Mouse (Mus musculus): ENCODE data around the gene Kcnk13. TPM values are rescaled to one million over a fixed set of nuclear protein-coding genes. Genes with fewer than 3 reads are reported as not detected.
"Not testable (repeated sequence)": the region's sequence is repeated elsewhere in the genome, so short reads cannot be mapped to it uniquely, and the experiment has no call there.

Gene Kcnk13
- total and polyA plus RNA-seq, 3 experiments = 0.13 TPM; not detected in 2

- Histone ChIP-seq H3K27ac (ENCODE audit: insufficient read depth, low read depth) (no peak overlapping the region), H3K9ac (ENCODE audit: insufficient read depth, low read depth) (no peak overlapping the region), H3K79me2 (replicated peaks; ENCODE audit: control insufficient read depth, extremely low read depth, insufficient read depth, poor library complexity, severe bottlenecking) (no peaks in the 10 kb centered on the region), H3K4me3 (replicated peaks in 1 of 3; ENCODE audit: low read depth in 2 of 3, low read length in 2 of 3, poor library complexity in 1 of 3) (no peak overlapping the region), H3K9me3 (replicated peaks; ENCODE audit: low read length) (peaks cover 11% of the 10 kb centered on the region), H3K27me3 (replicated peaks) (peaks cover 58% of the 10 kb centered on the region), H3K4me1 (ENCODE audit: control insufficient read depth in 1 of 2, insufficient read depth in 2 of 2) (peaks cover 5 to 24% of the 10 kb centered on the region in 2 experiments; a peak in 3 of 4 replicates), H3K4me2 (ENCODE audit: insufficient read depth, low read depth, poor library complexity, severe bottlenecking) (no peak overlapping the region), H3K36me3 (replicated peaks in 1 of 2; ENCODE audit: control insufficient read depth in 1 of 2, insufficient read depth in 1 of 2, low read length in 1 of 2) (no peaks in the 10 kb centered on the region)
- TF ChIP-seq BHLHE40 (IDR thresholded peaks at IDR 0.05; ENCODE audit: low read depth, low read length) (peak; percentile 23; the same call in 1 of the 2 replicates), USF2 (conservative IDR thresholded peaks at IDR 0.05; ENCODE audit: low read depth, low read length) (no peak)
- no peak for DNase-seq (ENCODE audit: extremely low read depth)
- dilution Hi-C loops (cut with MboI; ENCODE audit: extremely low pct_ligation_motif_present, extremely low pct_unique_long_range_greater_than_20kb, low sequenced_read_pairs) (no loop called here), in situ Hi-C loops (cut with MboI; ENCODE audit: low pct_ligation_motif_present, low pct_unique_long_range_greater_than_20kb, low sequenced_read_pairs) (loop anchor here (10.0 kb wide), 1 partner anchor 882 kb away; no protein-coding TSS in a partner anchor)
These were observed 2.6 kb downstream of the Kcnk13 start for GRCm38 (mm10) chr12:99966881-99967363.

- no peak overlapping the region for H3K27ac ChIP-seq (ENCODE audit: insufficient read depth, low read depth)
- DNase-seq (ENCODE audit: extremely low read depth) = no peak
- H3K9me3 ChIP-seq (replicated peaks; ENCODE audit: low read length) = peaks cover 18% of the 10 kb centered on the region
- dilution Hi-C loops (cut with MboI; ENCODE audit: extremely low pct_ligation_motif_present, extremely low pct_unique_long_range_greater_than_20kb, low sequenced_read_pairs) (no loop called here), in situ Hi-C loops (cut with MboI; ENCODE audit: low pct_ligation_motif_present, low pct_unique_long_range_greater_than_20kb, low sequenced_read_pairs) (loop anchor here (5.0 to 10.0 kb wide), 2 partner anchors 132 to 885 kb away; no protein-coding TSS in a partner anchor)
- H3K79me2 ChIP-seq (replicated peaks; ENCODE audit: control insufficient read depth, extremely low read depth, insufficient read depth, poor library complexity, severe bottlenecking) = no peaks in the 10 kb centered on the region
- peaks cover 54% of the 10 kb centered on the region for H3K27me3 ChIP-seq (replicated peaks)
- no peak overlapping the region for H3K4me2 ChIP-seq (ENCODE audit: insufficient read depth, low read depth, poor library complexity, severe bottlenecking)
- no peak overlapping the region for H3K4me3 ChIP-seq (replicated peaks in 1 of 3; ENCODE audit: low read depth in 2 of 3, low read length in 2 of 3, poor library complexity in 1 of 3)
- H3K36me3 ChIP-seq (replicated peaks in 1 of 2; ENCODE audit: control insufficient read depth in 1 of 2, insufficient read depth in 1 of 2, low read length in 1 of 2) = no peaks in the 10 kb centered on the region
- H3K4me1 ChIP-seq (ENCODE audit: control insufficient read depth in 1 of 2, insufficient read depth in 2 of 2) = peaks cover 5 to 11% of the 10 kb centered on the region in 2 experiments; a peak in 3 of 4 replicates
- no peak for TF ChIP-seq POLR2AphosphoS2 (IDR thresholded peaks at IDR 0.05; ENCODE audit: low read depth, low read length)
- TF ChIP-seq NELFE (IDR thresholded peaks at IDR 0.05; ENCODE audit: low read depth, low read length) = no peak
- no peak for TF ChIP-seq MAX (IDR thresholded peaks at IDR 0.05; ENCODE audit: low read length)
- TF ChIP-seq MXI1 (IDR thresholded peaks at IDR 0.05; ENCODE audit: low read depth, low read length) = no peak
- TF ChIP-seq CTCF (conservative IDR thresholded peaks at IDR 0.05 in 1 of 2, IDR thresholded peaks at IDR 0.05 in 1 of 2; ENCODE audit: low read depth in 2 of 2, low read length in 2 of 2) = no peak
- TF ChIP-seq USF1 (IDR thresholded peaks at IDR 0.05; ENCODE audit: low read depth, low read length) = no peak
- TF ChIP-seq JUND (conservative IDR thresholded peaks at IDR 0.05; ENCODE audit: low read depth, low read length) = no peak
- no peak overlapping the region for H3K9ac ChIP-seq (ENCODE audit: insufficient read depth, low read depth)
These were observed 5.6 kb downstream of the Kcnk13 start for GRCm38 (mm10) chr12:99969906-99970305.

- H3K79me2 ChIP-seq (replicated peaks; ENCODE audit: control insufficient read depth, extremely low read depth, insufficient read depth, poor library complexity, severe bottlenecking); H3K27ac ChIP-seq (ENCODE audit: insufficient read depth, low read depth); H3K4me3 ChIP-seq (replicated peaks in 1 of 3; ENCODE audit: low read depth in 2 of 3, low read length in 2 of 3, poor library complexity in 1 of 3); H3K9ac ChIP-seq (ENCODE audit: insufficient read depth, low read depth); H3K4me1 ChIP-seq (ENCODE audit: control insufficient read depth in 1 of 2, insufficient read depth in 2 of 2); H3K36me3 ChIP-seq (replicated peaks in 1 of 2; ENCODE audit: control insufficient read depth in 1 of 2, insufficient read depth in 1 of 2, low read length in 1 of 2); H3K4me2 ChIP-seq (ENCODE audit: insufficient read depth, low read depth, poor library complexity, severe bottlenecking); dilution Hi-C loops (cut with MboI; ENCODE audit: extremely low pct_ligation_motif_present, extremely low pct_unique_long_range_greater_than_20kb, low sequenced_read_pairs); H3K9me3 ChIP-seq (replicated peaks; ENCODE audit: low read length): not testable (repeated sequence)
- in situ Hi-C loops (cut with MboI; ENCODE audit: low pct_ligation_motif_present, low pct_unique_long_range_greater_than_20kb, low sequenced_read_pairs) = loop anchor here (5.0 kb wide), 1 partner anchor 131 kb away; no protein-coding TSS in a partner anchor
- TF ChIP-seq CTCF (conservative IDR thresholded peaks at IDR 0.05 in 1 of 2, IDR thresholded peaks at IDR 0.05 in 1 of 2; ENCODE audit: low read depth in 2 of 2, low read length in 2 of 2) (peak in 1 of 2 experiments; percentile 61; a peak in 2 of 4 replicates), RAD21 (IDR thresholded peaks at IDR 0.05; ENCODE audit: low read depth, low read length) (peak; percentile 56), SMC3 (IDR thresholded peaks at IDR 0.05; ENCODE audit: low read depth, low read length) (peak; percentile 53)
- H3K27me3 ChIP-seq (replicated peaks) = peaks cover 39% of the 10 kb centered on the region
- DNase-seq (ENCODE audit: extremely low read depth) = peak; percentile 31
These were observed 7.1 kb downstream of the Kcnk13 start for GRCm38 (mm10) chr12:99971205-99971894.

All from CH12.LX (cell line).